Mouse (Mus musculus): ENCODE data around the gene 4833439L19Rik. TPM values are rescaled to one million over a fixed set of nuclear protein-coding genes. Genes with fewer than 3 reads are reported as not detected.
A peak's percentile ranks its signal among the peaks of the same experiment; 100 is the strongest.

Gene 4833439L19Rik
- polyA plus RNA-seq, 1 experiment from 2014 or later, result 271 TPM

GRCm38 (mm10) chr13:54577652-54578507, 12.6 kb upstream of the 4833439L19Rik start:
- Histone ChIP-seq H3K27me3 (peaks cover 6% of the 10 kb centered on the region; the same call in 1 of the 2 replicates), H3K27ac (no peak overlapping the region), H3K9ac (replicated peaks) (peak overlapping the region; percentile 33), H3K36me3 (peaks cover 62% of the 10 kb centered on the region), H3K4me1 (replicated peaks) (peaks cover 36% of the 10 kb centered on the region), H3K4me2 (replicated peaks) (no peak overlapping the region; the same call in 1 of the 2 replicates), H3K9me3 (no peaks in the 10 kb centered on the region), H3K4me3 (replicated peaks) (no peak overlapping the region)
- 88% methylated on average over 21 of the region's 21 CpGs for WGBS
- no peak for ATAC-seq

- peak; percentile 32; the same call in 1 of the 2 replicates for ATAC-seq
- H3K9ac ChIP-seq (replicated peaks), result peak overlapping the region; percentile 97
- peaks cover 38% of the 10 kb centered on the region for H3K36me3 ChIP-seq
- H3K4me1 ChIP-seq (replicated peaks), result peaks cover 36% of the 10 kb centered on the region
- 2% methylated on average over 19 of the region's 19 CpGs for WGBS
- H3K4me3 ChIP-seq (replicated peaks), result peak overlapping the region; percentile 98
- H3K9me3 ChIP-seq, result no peaks in the 10 kb centered on the region
- H3K27me3 ChIP-seq, result peaks cover 6% of the 10 kb centered on the region; the same call in 1 of the 2 replicates
- peak overlapping the region; percentile 84 for H3K27ac ChIP-seq
- peak overlapping the region; percentile 96 for H3K4me2 ChIP-seq (replicated peaks)
These were observed 10.3 kb upstream of the 4833439L19Rik start for GRCm38 (mm10) chr13:54575489-54575888.

- Histone ChIP-seq H3K9ac (replicated peaks) (peak within 1 kb of the TSS; percentile 97), H3K36me3 (peaks cover 33% of the 10 kb centered on the region), H3K9me3 (no peaks in the 10 kb centered on the region), H3K4me2 (replicated peaks) (peak within 1 kb of the TSS; percentile 96), H3K27me3 (peaks cover 6% of the 10 kb centered on the region; the same call in 1 of the 2 replicates), H3K4me1 (replicated peaks) (peaks cover 36% of the 10 kb centered on the region), H3K27ac (peak within 1 kb of the TSS; percentile 84), H3K4me3 (replicated peaks) (peak within 1 kb of the TSS; percentile 98)
- under 1% methylated on average over 55 of the region's 55 CpGs for WGBS
- ATAC-seq, result peak; percentile 95
These were observed 9.7 kb upstream of the 4833439L19Rik start, which contains the start of gene Arl10 for GRCm38 (mm10) chr13:54574854-54575481. Gene Arl10, plus strand, starts transcription at chr13:54575015.

GRCm38 (mm10) chr13:54572621-54573020, 7.4 kb upstream of the 4833439L19Rik start:
- no peak overlapping the region for H3K4me2 ChIP-seq (replicated peaks)
- WGBS, result 79% methylated on average over 4 of the region's 4 CpGs
- no peak overlapping the region for H3K27ac ChIP-seq
- ATAC-seq, result no peak
- peaks cover 10% of the 10 kb centered on the region for H3K36me3 ChIP-seq
- peaks cover 28% of the 10 kb centered on the region for H3K4me1 ChIP-seq (replicated peaks)
- peaks cover 6% of the 10 kb centered on the region; the same call in 1 of the 2 replicates for H3K27me3 ChIP-seq
- H3K9me3 ChIP-seq, result no peaks in the 10 kb centered on the region
- no peak overlapping the region for H3K9ac ChIP-seq (replicated peaks)
- no peak overlapping the region for H3K4me3 ChIP-seq (replicated peaks)

- Histone ChIP-seq H3K9me3 (no peaks in the 10 kb centered on the region), H3K36me3 (peaks cover under 1% of the 10 kb centered on the region), H3K4me1 (replicated peaks) (peaks cover 20% of the 10 kb centered on the region), H3K27me3 (peaks cover 6% of the 10 kb centered on the region; the same call in 1 of the 2 replicates), H3K27ac (no peak overlapping the region), H3K4me2 (replicated peaks) (no peak overlapping the region), H3K4me3 (replicated peaks) (no peak overlapping the region), H3K9ac (replicated peaks) (no peak overlapping the region)
- no peak for ATAC-seq
- 24% methylated on average over 2 of the region's 2 CpGs for WGBS
These were observed 6.4 kb upstream of the 4833439L19Rik start for GRCm38 (mm10) chr13:54571637-54572036.

GRCm38 (mm10) chr13:54570736-54571135, 5.5 kb upstream of the 4833439L19Rik start:
- Histone ChIP-seq H3K9ac (replicated peaks) (no peak overlapping the region), H3K4me3 (replicated peaks) (no peak overlapping the region), H3K36me3 (no peaks in the 10 kb centered on the region), H3K27ac (no peak overlapping the region), H3K27me3 (peaks cover 6% of the 10 kb centered on the region; the same call in 1 of the 2 replicates), H3K4me1 (replicated peaks) (peaks cover 13% of the 10 kb centered on the region), H3K9me3 (no peaks in the 10 kb centered on the region), H3K4me2 (replicated peaks) (no peak overlapping the region)
- 79% methylated on average over 4 of the region's 4 CpGs for WGBS
- ATAC-seq, result no peak

GRCm38 (mm10) chr13:54569282-54569681, 4.0 kb upstream of the 4833439L19Rik start:
- H3K4me2 ChIP-seq (replicated peaks), result no peak overlapping the region
- no peak for ATAC-seq
- WGBS, result 50% methylated on average over 1 of the region's 1 CpGs

GRCm38 (mm10) chr13:54568380-54568779, 3.1 kb upstream of the 4833439L19Rik start:
- Histone ChIP-seq H3K27ac (no peak overlapping the region), H3K9ac (replicated peaks) (no peak overlapping the region), H3K36me3 (no peaks in the 10 kb centered on the region), H3K4me1 (replicated peaks) (peaks cover 18% of the 10 kb centered on the region), H3K4me3 (replicated peaks) (no peak overlapping the region), H3K9me3 (no peaks in the 10 kb centered on the region), H3K27me3 (no peaks in the 10 kb centered on the region), H3K4me2 (replicated peaks) (no peak overlapping the region)
- WGBS, result 39% methylated on average over 5 of the region's 5 CpGs
- ATAC-seq, result no peak

More at GRCm38 (mm10) chr13:54569282-54569681, 4.0 kb upstream of the 4833439L19Rik start:
- Histone ChIP-seq H3K4me1 (replicated peaks) (peaks cover 10% of the 10 kb centered on the region), H3K9ac (replicated peaks) (no peak overlapping the region), H3K27me3 (peaks cover 6% of the 10 kb centered on the region; the same call in 1 of the 2 replicates), H3K4me3 (replicated peaks) (no peak overlapping the region), H3K27ac (no peak overlapping the region), H3K9me3 (no peaks in the 10 kb centered on the region), H3K36me3 (no peaks in the 10 kb centered on the region)

GRCm38 (mm10) chr13:54565594-54566345, 535 bp upstream of the 4833439L19Rik start:
- 43% methylated on average over 8 of the region's 8 CpGs for WGBS
- 0 out of 2 replicates have a peak overlapping the region, but pooled peaks have one; percentile 6 for H3K27ac ChIP-seq
- H3K27me3 ChIP-seq, result no peaks in the 10 kb centered on the region
- no peaks in the 10 kb centered on the region for H3K9me3 ChIP-seq
- peaks cover 24% of the 10 kb centered on the region for H3K36me3 ChIP-seq
- H3K4me1 ChIP-seq (replicated peaks), result peaks cover 33% of the 10 kb centered on the region
- no peak overlapping the region for H3K9ac ChIP-seq (replicated peaks)
- peak overlapping the region; percentile 98 for H3K4me3 ChIP-seq (replicated peaks)
- peak overlapping the region; percentile 83 for H3K4me2 ChIP-seq (replicated peaks)
- peak; percentile 55 for ATAC-seq

- ATAC-seq, result peak; percentile 85; the same call in 1 of the 2 replicates
- peaks cover 36% of the 10 kb centered on the region for H3K36me3 ChIP-seq
- peak overlapping the region; percentile 99 for H3K9ac ChIP-seq (replicated peaks)
- H3K27ac ChIP-seq, result peak overlapping the region; percentile 91
- peaks cover 33% of the 10 kb centered on the region for H3K4me1 ChIP-seq (replicated peaks)
- H3K9me3 ChIP-seq, result no peaks in the 10 kb centered on the region
- 13% methylated on average over 45 of the region's 45 CpGs for WGBS
- H3K27me3 ChIP-seq, result no peaks in the 10 kb centered on the region
- peak overlapping the region; percentile 98 for H3K4me3 ChIP-seq (replicated peaks)
- peak overlapping the region; percentile 83 for H3K4me2 ChIP-seq (replicated peaks)
These were observed 719 bp downstream of the 4833439L19Rik start for GRCm38 (mm10) chr13:54564232-54565200.
